ENCODE assay signal across 8 mouse cellular contexts in genomic region chr11:102989641-102990151, GRCm38 (mm10). TPM values are rescaled to one million over a fixed set of nuclear protein-coding genes. Genes with fewer than 3 reads are reported as not detected.
DNase-seq lines count a peak whose midpoint lies in the region; ATAC-seq and TF ChIP-seq lines count a peak whose summit lies in the region.
"Had no signal": no experiment of that assay in that cellular context is flagged by ENCODE, and none has a peak within 500 bp of the region (broad histone marks: within the 10 kb centered on the region; RNA-seq: fewer than 3 reads in every experiment).

No protein-coding gene starts in this region.

- no peak overlapping the region for H3K27ac ChIP-seq in lung, postnatal 0 days (ENCODE audit: low read length)
- no peak overlapping the region for H3K27ac ChIP-seq in heart, embryonic 16.5 days (ENCODE audit: low read length)
- H3K27ac ChIP-seq in liver, embryonic 13.5 days: no peak overlapping the region
- H3K27ac ChIP-seq in stomach, postnatal 0 days (replicated peaks): no peak overlapping the region

- no peaks in the 10 kb centered on the region for H3K36me3 ChIP-seq in lung, postnatal 0 days (ENCODE audit: insufficient read depth, low read length)
- H3K36me3 ChIP-seq in heart, embryonic 16.5 days (ENCODE audit: control insufficient read depth, insufficient read depth): peaks cover 4% of the 10 kb centered on the region
- H3K36me3 ChIP-seq in liver, embryonic 13.5 days: peaks cover 7% of the 10 kb centered on the region
- peaks cover 5% of the 10 kb centered on the region for H3K36me3 ChIP-seq in stomach, postnatal 0 days (ENCODE audit: control insufficient read depth, insufficient read depth, low read length)

- WGBS in lung, postnatal 0 days: 11% methylated on average over 28 of the region's 28 CpGs
- 11% methylated on average over 28 of the region's 28 CpGs for WGBS in heart, embryonic 16.5 days
- 10% methylated on average over 28 of the region's 28 CpGs for WGBS in liver, embryonic 13.5 days (ENCODE audit: insufficient replicate concordance)
- 14% methylated on average over 28 of the region's 28 CpGs for WGBS in stomach, postnatal 0 days

- no peaks in the 10 kb centered on the region for H3K9me3 ChIP-seq in lung, postnatal 0 days (ENCODE audit: low read length)
- H3K9me3 ChIP-seq in heart, embryonic 16.5 days (replicated peaks; ENCODE audit: control insufficient read depth, low read length): no peaks in the 10 kb centered on the region
- no peaks in the 10 kb centered on the region for H3K9me3 ChIP-seq in liver, embryonic 13.5 days (replicated peaks)
- H3K9me3 ChIP-seq in stomach, postnatal 0 days (ENCODE audit: control insufficient read depth, low read length): no peaks in the 10 kb centered on the region

- H3K4me2 ChIP-seq in lung, postnatal 0 days (replicated peaks; ENCODE audit: low read depth, low read length): peak overlapping the region; percentile 72
- H3K4me2 ChIP-seq in heart, embryonic 16.5 days (ENCODE audit: low read depth, low read length): peak overlapping the region; percentile 95
- H3K4me2 ChIP-seq in liver, embryonic 13.5 days: peak overlapping the region; percentile 56
- peak overlapping the region; percentile 71 for H3K4me2 ChIP-seq in stomach, postnatal 0 days (replicated peaks; ENCODE audit: low read depth)

- H3K4me1 ChIP-seq in lung, postnatal 0 days (ENCODE audit: insufficient read depth, low read depth, low read length): 0 out of 2 replicates have a peak, but pooled peaks cover 3% of the 10 kb centered on the region
- peaks cover 6% of the 10 kb centered on the region for H3K4me1 ChIP-seq in heart, embryonic 16.5 days (ENCODE audit: control insufficient read depth, insufficient read depth, low read length)
- peaks cover 13% of the 10 kb centered on the region for H3K4me1 ChIP-seq in liver, embryonic 13.5 days (replicated peaks)
- H3K4me1 ChIP-seq in stomach, postnatal 0 days (replicated peaks; ENCODE audit: control insufficient read depth, insufficient read depth): no peaks in the 10 kb centered on the region

- TF ChIP-seq EP300 in lung, postnatal 0 days (IDR thresholded peaks at IDR 0.05): no peak
- TF ChIP-seq EP300 in stomach, postnatal 0 days (optimal IDR thresholded peaks at IDR 0.05): no peak

- peaks cover 6% of the 10 kb centered on the region; the same call in 1 of the 2 replicates for H3K27me3 ChIP-seq in lung, postnatal 0 days (replicated peaks; ENCODE audit: insufficient read depth, low read length)
- H3K27me3 ChIP-seq in heart, embryonic 16.5 days (ENCODE audit: control insufficient read depth, insufficient read depth, low read length): peaks cover 42% of the 10 kb centered on the region
- H3K27me3 ChIP-seq in liver, embryonic 13.5 days: peaks cover 65% of the 10 kb centered on the region
- H3K27me3 ChIP-seq in stomach, postnatal 0 days (ENCODE audit: control insufficient read depth, insufficient read depth, low read length): no peaks in the 10 kb centered on the region

- peak overlapping the region; percentile 35 for H3K4me3 ChIP-seq in lung, postnatal 0 days (ENCODE audit: low read depth, low read length)
- peak overlapping the region; percentile 59 for H3K4me3 ChIP-seq in heart, embryonic 16.5 days (ENCODE audit: low read length)
- peak overlapping the region; percentile 32 for H3K4me3 ChIP-seq in liver, embryonic 13.5 days (replicated peaks)
- peak overlapping the region; percentile 42 for H3K4me3 ChIP-seq in stomach, postnatal 0 days (ENCODE audit: low read depth, low read length)

- H3K9ac ChIP-seq in lung, postnatal 0 days (replicated peaks; ENCODE audit: low read depth): no peak overlapping the region
- peak overlapping the region; percentile 69 for H3K9ac ChIP-seq in heart, embryonic 16.5 days (ENCODE audit: low read length)
- H3K9ac ChIP-seq in liver, embryonic 13.5 days: no peak overlapping the region
- H3K9ac ChIP-seq in stomach, postnatal 0 days (ENCODE audit: low read length): peak overlapping the region; percentile 53

- no peak for TF ChIP-seq CTCF in lung, postnatal 0 days (IDR thresholded peaks at IDR 0.05)
- no peak for TF ChIP-seq CTCF in stomach, postnatal 0 days (IDR thresholded peaks at IDR 0.05; ENCODE audit: low read depth)

- DNase-seq in lung, postnatal 0 days (ENCODE audit: low spot score): no peak
- no peak for DNase-seq in lung, postnatal 4 days
- DNase-seq in liver, embryonic 13.5 days: no peak
- DNase-seq in stomach, postnatal 0 days (ENCODE audit: low spot score): no peak
- no peak for DNase-seq in layer of hippocampus, postnatal 36 days
- DNase-seq in urinary bladder, postnatal 10 days (ENCODE audit: low spot score): no peak

- no peak for ATAC-seq in lung, postnatal 0 days
- no peak for ATAC-seq in heart, embryonic 16.5 days (replicated peaks; ENCODE audit: extremely low read depth, insufficient read depth, low FRiP score)
- no peak for ATAC-seq in liver, embryonic 13.5 days (ENCODE audit: low read depth)
- no peak for ATAC-seq in stomach, postnatal 0 days (ENCODE audit: low FRiP score, low TSS enrichment)

RNA-seq across cellular contexts. Expression of gene Nmt1, which starts 38.3 kb away (rescaled TPM):
- polyA plus RNA-seq in lung, postnatal 0 days (2015; fragmentation: Nextera tagmentation; extraction: Ambion mirVana): 50.5 and 52.1 TPM in 2 replicates
- polyA plus RNA-seq in heart, embryonic 16.5 days (2015; fragmentation: Nextera tagmentation; extraction: Ambion mirVana): 39.1 and 41.7 TPM in 2 replicates
- polyA plus RNA-seq in liver, embryonic 13.5 days (2015; fragmentation: Nextera tagmentation; extraction: Ambion mirVana): 47.8 and 52.2 TPM in 2 replicates
- 45.9 and 52.3 TPM in 2 replicates for polyA plus RNA-seq in stomach, postnatal 0 days (2015; fragmentation: Nextera tagmentation; extraction: Ambion mirVana)
- 100 to 1,000 TPM; 165 to 167 TPM for total RNA-seq in layer of hippocampus, postnatal 36 days (2021)

RNA-seq across cellular contexts. Expression of gene Dcakd, which starts 38.4 kb away (rescaled TPM):
- 43.5 and 51.1 TPM in 2 replicates for polyA plus RNA-seq in lung, postnatal 0 days (2015; fragmentation: Nextera tagmentation; extraction: Ambion mirVana)
- polyA plus RNA-seq in heart, embryonic 16.5 days (2015; fragmentation: Nextera tagmentation; extraction: Ambion mirVana): 66.9 and 77.5 TPM in 2 replicates
- 29.9 and 37.3 TPM in 2 replicates for polyA plus RNA-seq in liver, embryonic 13.5 days (2015; fragmentation: Nextera tagmentation; extraction: Ambion mirVana)
- polyA plus RNA-seq in stomach, postnatal 0 days (2015; fragmentation: Nextera tagmentation; extraction: Ambion mirVana): 36.8 and 42.3 TPM in 2 replicates
- total RNA-seq in layer of hippocampus, postnatal 36 days (2021): 10 to 100 TPM; 88.9 to 96.1 TPM

RNA-seq across cellular contexts. Expression of gene C1ql1, which starts 43.2 kb away (rescaled TPM):
- polyA plus RNA-seq in lung, postnatal 0 days (2015; fragmentation: Nextera tagmentation; extraction: Ambion mirVana): 0.30 and 0.31 TPM in 2 replicates
- 0.32 and 0.39 TPM in 2 replicates for polyA plus RNA-seq in heart, embryonic 16.5 days (2015; fragmentation: Nextera tagmentation; extraction: Ambion mirVana)
- polyA plus RNA-seq in liver, embryonic 13.5 days (2015; fragmentation: Nextera tagmentation; extraction: Ambion mirVana): 0.07 and 0.10 TPM in 2 replicates
- polyA plus RNA-seq in stomach, postnatal 0 days (2015; fragmentation: Nextera tagmentation; extraction: Ambion mirVana): 1.4 and 1.9 TPM in 2 replicates
- total RNA-seq in layer of hippocampus, postnatal 36 days (2021): 10 to 100 TPM; 16.2 to 18.2 TPM
- total RNA-seq: hematopoietic stem cell, adult 5-6 weeks had no signal

Comparison
In these comparisons a context has a peak if more than half of its experiments do, and no peak if none do; other contexts are left out.
1. H3K9ac ChIP-seq: peak in heart, embryonic 16.5 days (single experiment) and stomach, postnatal 0 days (single experiment); none in lung, postnatal 0 days (single experiment) and liver, embryonic 13.5 days (single experiment).
2. Peak in every context shown above with its lines, with median percentiles within 50 percentile points of each other: H3K4me2 ChIP-seq and H3K4me3 ChIP-seq.